16 mouse cellular contexts compared by ENCODE assay signal in the genomic region with DNA sequence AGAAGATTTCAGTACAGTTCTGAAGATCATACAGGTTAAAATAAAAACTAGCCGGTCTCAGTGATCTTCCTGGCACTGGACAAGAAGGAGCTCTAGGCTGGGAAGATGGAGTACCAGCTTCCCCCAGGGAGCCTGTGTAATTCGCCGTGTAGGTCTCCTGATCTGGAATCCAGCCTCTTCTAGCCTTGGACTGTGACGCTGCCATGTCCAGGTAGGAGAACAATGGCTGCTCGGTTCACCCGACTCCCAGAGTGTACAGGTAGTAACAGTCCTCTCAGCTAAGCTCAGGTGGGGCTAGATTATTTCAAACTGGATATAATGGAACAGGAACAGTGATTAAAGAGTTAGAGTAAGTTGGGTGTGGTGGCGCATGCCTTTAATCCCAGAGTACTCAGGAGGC.
DNase-seq lines count a peak whose midpoint lies in the region.
"Had no signal": no experiment of that assay in that cellular context is flagged by ENCODE, and none has a peak within 500 bp of the region (broad histone marks: within the 10 kb centered on the region; RNA-seq: fewer than 3 reads in every experiment).

No protein-coding gene starts in this region.

- 0 out of 2 replicates have a peak, but pooled peaks cover 4% of the 10 kb centered on the region for H3K4me1 ChIP-seq in heart, embryonic 10.5 days

- no peak overlapping the region for H3K4me3 ChIP-seq in heart, embryonic 10.5 days

- peaks cover under 1% of the 10 kb centered on the region; the same call in 1 of the 2 replicates for H3K27me3 ChIP-seq in heart, embryonic 10.5 days (ENCODE audit: insufficient read depth, poor library complexity, severe bottlenecking)
- H3K27me3 ChIP-seq: CH12.LX, Patski had no signal

- DNase-seq in heart, adult 11 months = peak; percentile 67
- DNase-seq in heart, adult 8-10 months (ENCODE audit: low spot score) = no peak
- DNase-seq in heart, embryonic 10.5 days (ENCODE audit: low spot score) = peak; percentile 72
- no peak for DNase-seq in heart, adult 9 months (ENCODE audit: low spot score in 2 of 2)
- DNase-seq: adrenal gland, adult 2 months; adrenal gland, adult 8-10 months; adrenal gland, postnatal 10 days; adrenal gland, postnatal 25 days; adrenal gland, postnatal 36 days; B cell, adult 2 months; cerebellum, adult 11 months; cerebellum, adult 11-12 months; cerebellum, adult 18-20 months had no signal

- H3K9me3 ChIP-seq in heart, embryonic 10.5 days = no peaks in the 10 kb centered on the region
- H3K9me3 ChIP-seq: G1E had no signal

- no peak overlapping the region for H3K27ac ChIP-seq in heart, embryonic 10.5 days

- 81% methylated on average over 7 of the region's 7 CpGs for WGBS in heart, embryonic 10.5 days

- no peaks in the 10 kb centered on the region for H3K36me3 ChIP-seq in heart, embryonic 10.5 days

Comparison
In these comparisons a context has a peak if more than half of its experiments do, and no peak if none do; other contexts are left out.
1. DNase-seq: peak in heart, adult 11 months (single experiment) and heart, embryonic 10.5 days (single experiment); none in heart, adult 8-10 months (single experiment) and heart, adult 9 months (0 of 2).